Comparison of ENCODE assay signal across 12 mouse cellular contexts in the genomic region with DNA sequence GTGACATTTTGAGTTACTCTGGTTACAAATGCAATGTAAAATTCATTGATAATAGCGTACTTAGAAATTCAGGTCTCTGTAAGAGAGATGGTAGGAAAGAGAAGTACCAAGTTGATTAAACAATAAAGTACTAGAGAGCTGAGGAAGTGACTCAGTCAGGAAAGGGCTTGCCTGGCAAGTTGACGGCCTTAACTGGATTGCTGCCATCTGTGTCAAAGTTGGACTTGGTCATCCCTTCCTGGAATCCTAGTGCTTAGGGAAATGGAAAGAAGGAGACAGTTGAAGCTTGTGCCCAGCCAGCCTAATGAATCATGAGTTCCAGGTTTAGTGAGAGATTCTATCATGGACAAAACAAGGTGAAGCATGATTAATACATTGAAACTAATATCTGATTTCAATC.
A peak's percentile ranks its signal among the peaks of the same experiment; 100 is the strongest.
DNase-seq lines count a peak whose midpoint lies in the region; ATAC-seq lines count a peak whose summit lies in the region.
"Had no signal": no experiment of that assay in that cellular context is flagged by ENCODE, and none has a peak within 500 bp of the region (broad histone marks: within the 10 kb centered on the region; RNA-seq: fewer than 3 reads in every experiment).

No protein-coding gene starts in this region.

- no peak for ATAC-seq in heart, embryonic 11.5 days (replicated peaks; ENCODE audit: insufficient number of reproducible peaks, low FRiP score, low TSS enrichment)
- ATAC-seq in hindbrain, embryonic 12.5 days (ENCODE audit: low FRiP score), result no peak
- ATAC-seq in cerebellum, adult (ENCODE audit: insufficient number of reproducible peaks, low FRiP score, low TSS enrichment), result no peak
- ATAC-seq: forebrain, embryonic 13.5 days; intestine, embryonic 15.5 days had no signal

- H3K4me3 ChIP-seq in heart, embryonic 11.5 days (ENCODE audit: low read depth, low read length), result no peak overlapping the region
- no peak overlapping the region for H3K4me3 ChIP-seq in hindbrain, embryonic 12.5 days
- H3K4me3 ChIP-seq: forebrain, embryonic 13.5 days; intestine, embryonic 15.5 days had no signal

- H3K27me3 ChIP-seq in heart, embryonic 11.5 days (ENCODE audit: control insufficient read depth, insufficient read depth, low read length), result no peaks in the 10 kb centered on the region
- H3K27me3 ChIP-seq in hindbrain, embryonic 12.5 days, result no peaks in the 10 kb centered on the region
- H3K27me3 ChIP-seq: forebrain, embryonic 13.5 days; intestine, embryonic 15.5 days had no signal

- no peaks in the 10 kb centered on the region for H3K9me3 ChIP-seq in heart, embryonic 11.5 days (replicated peaks; ENCODE audit: control insufficient read depth, low read length)
- H3K9me3 ChIP-seq in hindbrain, embryonic 12.5 days (replicated peaks), result no peaks in the 10 kb centered on the region
- H3K9me3 ChIP-seq: forebrain, embryonic 13.5 days; intestine, embryonic 15.5 days had no signal

- no peaks in the 10 kb centered on the region for H3K36me3 ChIP-seq in heart, embryonic 11.5 days (ENCODE audit: control insufficient read depth, insufficient read depth, low read length)
- no peaks in the 10 kb centered on the region for H3K36me3 ChIP-seq in hindbrain, embryonic 12.5 days
- H3K36me3 ChIP-seq: intestine, embryonic 15.5 days had no signal

- H3K4me2 ChIP-seq in heart, embryonic 11.5 days, result no peak overlapping the region
- H3K4me2 ChIP-seq in hindbrain, embryonic 12.5 days (replicated peaks), result no peak overlapping the region
- H3K4me2 ChIP-seq: forebrain, embryonic 13.5 days; intestine, embryonic 15.5 days had no signal

- no peak overlapping the region for H3K27ac ChIP-seq in heart, embryonic 11.5 days (ENCODE audit: low read depth, low read length)
- H3K27ac ChIP-seq in hindbrain, embryonic 12.5 days, result no peak overlapping the region
- H3K27ac ChIP-seq: forebrain, embryonic 13.5 days; intestine, embryonic 15.5 days; liver, embryonic 14.5 days had no signal

- H3K4me1 ChIP-seq in heart, embryonic 11.5 days (ENCODE audit: control insufficient read depth, insufficient read depth, low read length), result no peaks in the 10 kb centered on the region
- peaks cover 7% of the 10 kb centered on the region; the same call in 1 of the 2 replicates for H3K4me1 ChIP-seq in hindbrain, embryonic 12.5 days
- H3K4me1 ChIP-seq: intestine, embryonic 15.5 days had no signal

- 66% methylated on average over 2 of the region's 2 CpGs for WGBS in heart, embryonic 11.5 days (ENCODE audit: insufficient replicate concordance)
- 82% methylated on average over 2 of the region's 2 CpGs for WGBS in hindbrain, embryonic 12.5 days

- peak; percentile 86 for DNase-seq in heart, adult 11 months
- peak; percentile 94 for DNase-seq in 3T3-L1 (ENCODE audit: low read depth, low spot score)
- DNase-seq in adrenal gland, postnatal 36 days, result peak; percentile 64 to 65
- DNase-seq in kidney, postnatal 25 days, result peak; percentile 39 to 57
- DNase-seq in left cerebral cortex, adult 8-10 months (ENCODE audit: low spot score in 2 of 2), result no peak
- DNase-seq: thymus, postnatal 25 days had no signal

- no peak overlapping the region for H3K9ac ChIP-seq in heart, embryonic 11.5 days (ENCODE audit: low read depth, low read length)
- H3K9ac ChIP-seq in hindbrain, embryonic 12.5 days, result no peak overlapping the region
- H3K9ac ChIP-seq: forebrain, embryonic 13.5 days; intestine, embryonic 15.5 days; liver, embryonic 14.5 days had no signal

Comparison
In these comparisons a context has a peak if more than half of its experiments do, and no peak if none do; other contexts are left out.
1. DNase-seq: peak in heart, adult 11 months (single experiment), 3T3-L1 (single experiment), adrenal gland, postnatal 36 days (2 of 2) and kidney, postnatal 25 days (2 of 2); none in left cerebral cortex, adult 8-10 months (0 of 2).